Mouse (Mus musculus) limb, embryonic 12.5 days (tissue): Measurements from ENCODE around the gene Akap17b. TPM values are rescaled to one million over a fixed set of nuclear protein-coding genes. Genes with fewer than 3 reads are reported as not detected.

ENCODE experiments used
- ATAC-seq: fragments of 200-750 bp; cut with Nextera tagmentation; 2 replicates; pipeline ENCODE4 v1.8.0; 2017; ENCODE audit warnings: low read depth, moderate TSS enrichment; ENCODE audit not compliant: insufficient number of reproducible peaks, insufficient read depth, low FRiP score, low TSS enrichment
- H3K27ac ChIP-seq: fragments of 300-500 bp; sonication (generic); 2 replicates; pipeline ENCODE4 v1.5.1; 2016; ENCODE audit warnings: mild to moderate bottlenecking, moderate library complexity
- H3K27me3 ChIP-seq: fragments of 300-500 bp; sonication (generic); 2 replicates; pipeline ENCODE4 v1.6.1; 2016; ENCODE audit warnings: mild to moderate bottlenecking, moderate library complexity
- H3K36me3 ChIP-seq: fragments of 300-500 bp; sonication (generic); 2 replicates; pipeline ENCODE4 v1.6.1; 2016; ENCODE audit warnings: mild to moderate bottlenecking, moderate library complexity
- H3K4me1 ChIP-seq: fragments of 300-500 bp; sonication (generic); replicated peaks from 2 replicates; pipeline ENCODE4 v1.6.1; 2016
- H3K4me2 ChIP-seq: fragments of 300-500 bp; sonication (generic); 2 replicates; pipeline ENCODE4 v1.6.1; 2016; ENCODE audit warnings: mild to moderate bottlenecking, moderate library complexity
- H3K4me3 ChIP-seq: fragments of 300-500 bp; sonication (generic); replicated peaks from 2 replicates; pipeline ENCODE4 v1.5.1; 2016; ENCODE audit warnings: mild to moderate bottlenecking
- H3K9ac ChIP-seq: fragments of 300-500 bp; sonication (generic); replicated peaks from 2 replicates; pipeline ENCODE4 v1.6.1; 2016; ENCODE audit warnings: mild to moderate bottlenecking, moderate library complexity
- H3K9me3 ChIP-seq: fragments of 300-500 bp; sonication (generic); 2 replicates; pipeline ENCODE4 v1.6.1; 2016; ENCODE audit warnings: mild to moderate bottlenecking, moderate library complexity
- WGBS: fragments of 180-500 bp; shearing (Covaris S2); methylation state at CpG from one replicate; pipeline ENCODE4 v1.1.7; 2016; 5-methylcytosine and 5-hydroxymethylcytosine counted together
- polyA plus RNA-seq: library from polyadenylated mRNA; unstranded; fragments of >200 nt; fragmentation: Nextera tagmentation; extraction: Ambion mirVana; gene quantifications from 2 replicates; pipeline ENCODE4 v1.2.1, GENCODE M21; 2016

Gene Akap17b
- polyA plus RNA-seq, 1 experiment from 2014 or later, result 2.8 TPM

GRCm38 (mm10) chrX:36586629-36587303 lies 58.4 kb downstream of the Akap17b start:
- H3K36me3 ChIP-seq, result no peaks in the 10 kb centered on the region
- no peak overlapping the region for H3K27ac ChIP-seq
- 8% methylated on average over 1 of the region's 1 CpGs for WGBS
- H3K4me1 ChIP-seq, result no peaks in the 10 kb centered on the region
- H3K9ac ChIP-seq, result no peak overlapping the region
- no peaks in the 10 kb centered on the region for H3K9me3 ChIP-seq
- H3K4me3 ChIP-seq, result no peak overlapping the region
- H3K27me3 ChIP-seq, result no peaks in the 10 kb centered on the region
- ATAC-seq, result no peak
- H3K4me2 ChIP-seq, result no peak overlapping the region

GRCm38 (mm10) chrX:36562079-36562478 lies 83.1 kb downstream of the Akap17b start:
- Histone ChIP-seq H3K4me3 (no peak overlapping the region), H3K4me2 (no peak overlapping the region), H3K4me1 (no peaks in the 10 kb centered on the region), H3K9ac (no peak overlapping the region), H3K9me3 (no peaks in the 10 kb centered on the region), H3K36me3 (no peaks in the 10 kb centered on the region), H3K27ac (no peak overlapping the region), H3K27me3 (no peaks in the 10 kb centered on the region)
- WGBS, result 37% methylated on average over 3 of the region's 3 CpGs
- ATAC-seq, result no peak

GRCm38 (mm10) chrX:36561650-36562049 lies 83.5 kb downstream of the Akap17b start:
- whole genome bisulfite sequencing, result 17% methylated on average over 7 of the region's 7 CpGs
- Histone ChIP-seq H3K9me3 (no peaks in the 10 kb centered on the region), H3K36me3 (no peaks in the 10 kb centered on the region), H3K4me3 (no peak overlapping the region), H3K4me1 (no peaks in the 10 kb centered on the region), H3K9ac (no peak overlapping the region), H3K4me2 (no peak overlapping the region), H3K27me3 (no peaks in the 10 kb centered on the region), H3K27ac (no peak overlapping the region)
- ATAC-seq, result no peak

- Histone ChIP-seq H3K9me3 (no peaks in the 10 kb centered on the region), H3K27me3 (no peaks in the 10 kb centered on the region), H3K4me1 (no peaks in the 10 kb centered on the region), H3K9ac (no peak overlapping the region), H3K4me3 (no peak overlapping the region), H3K27ac (no peak overlapping the region), H3K36me3 (no peaks in the 10 kb centered on the region), H3K4me2 (no peak overlapping the region)
- ATAC-seq, result no peak
- WGBS, result 85% methylated on average over 4 of the region's 4 CpGs
Observed at GRCm38 (mm10) chrX:36560170-36560569, 85.0 kb downstream of the Akap17b start.

Other genes with a start within 250 kb of the Akap17b start
- gene Gm6268, start 244.1 kb downstream of the Akap17b start, polyA plus RNA-seq, result not detected in 2 replicates
- not detected in 2 replicates for gene Gm14569, start 153.6 kb downstream of the Akap17b start, polyA plus RNA-seq
- 326 and 341 TPM in 2 replicates for gene Pgrmc1, start 47.2 kb downstream of the Akap17b start, polyA plus RNA-seq
- gene Slc25a43, start 98.3 kb upstream of the Akap17b start, polyA plus RNA-seq, result 1.1 and 1.7 TPM in 2 replicates
- 417 and 433 TPM in 2 replicates for gene Slc25a5, start 150.3 kb upstream of the Akap17b start, polyA plus RNA-seq
- gene Ube2a, start 228.5 kb upstream of the Akap17b start, polyA plus RNA-seq, result 123 and 124 TPM in 2 replicates
- 32.9 and 33.2 TPM in 2 replicates for gene C330007P06Rik, start 228.7 kb upstream of the Akap17b start, polyA plus RNA-seq